In the genomic region with DNA sequence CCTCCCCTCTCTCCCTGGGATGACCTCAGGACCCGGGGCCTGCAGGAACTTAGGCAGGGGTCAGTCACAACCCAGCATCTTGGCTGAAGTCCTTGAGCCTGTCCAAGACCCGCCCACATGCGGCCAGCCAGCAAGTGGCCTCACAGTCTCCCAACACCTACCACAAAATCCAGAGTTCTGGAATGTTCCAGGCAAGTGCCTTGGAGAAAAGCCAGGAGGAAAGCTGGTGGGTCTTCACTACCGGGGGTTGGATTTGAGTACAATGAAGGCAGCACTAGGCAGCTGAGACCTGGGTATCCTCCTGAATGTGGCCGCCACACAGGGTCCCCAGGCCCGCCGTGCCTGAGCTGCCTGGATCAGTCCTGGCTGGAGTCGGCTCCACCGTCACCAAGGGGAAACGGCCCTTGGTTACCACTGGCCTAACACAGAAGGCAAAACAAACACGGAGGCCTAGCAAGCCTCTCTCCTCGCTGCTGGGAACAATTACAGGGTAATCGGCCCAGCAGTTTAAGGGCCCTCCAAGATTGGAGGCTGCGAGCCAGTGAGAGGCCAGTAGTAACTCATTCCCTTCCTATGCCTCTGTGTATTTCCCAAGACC, we compare ENCODE assay signal across 8 mouse cellular contexts. TPM values are rescaled to one million over a fixed set of nuclear protein-coding genes. Genes with fewer than 3 reads are reported as not detected.
DNase-seq lines count a peak whose midpoint lies in the region; ATAC-seq and TF ChIP-seq lines count a peak whose summit lies in the region.
"Had no signal": no experiment of that assay in that cellular context is flagged by ENCODE, and none has a peak within 500 bp of the region (broad histone marks: within the 10 kb centered on the region; RNA-seq: fewer than 3 reads in every experiment).

No protein-coding gene starts in this region.

- DNase-seq in heart, postnatal 14 days: peak; percentile 68 to 73
- DNase-seq in kidney, postnatal 25 days: peak; percentile 49 to 74
- DNase-seq in left cerebral cortex, postnatal 25 days (ENCODE audit: low spot score in 2 of 2): no peak

- intact Hi-C loops in heart, postnatal 14 days (cut with DNase I): no loop called here
- intact Hi-C loops in left cerebral cortex, postnatal 25 days (cut with DNase I): no loop called here

- H3K27ac ChIP-seq in cortical plate, adult 2 months (ENCODE audit: insufficient read depth, low read length): peak overlapping the region; percentile 1; the same call in 1 of the 2 replicates
- 0 out of 2 replicates have a peak overlapping the region, but pooled peaks have one; percentile 3 for H3K27ac ChIP-seq in forebrain, embryonic 12.5 days
- peak overlapping the region; percentile 60 for H3K27ac ChIP-seq in midbrain, embryonic 16.5 days (ENCODE audit: low read length)
- H3K27ac ChIP-seq: midbrain, embryonic 12.5 days had no signal

- H3K9ac ChIP-seq in forebrain, embryonic 12.5 days: 0 out of 2 replicates have a peak overlapping the region, but pooled peaks have one; percentile 12
- H3K9ac ChIP-seq in midbrain, embryonic 16.5 days (ENCODE audit: low read depth, low read length): no peak overlapping the region
- H3K9ac ChIP-seq: midbrain, embryonic 12.5 days had no signal

- ATAC-seq in forebrain, embryonic 12.5 days (ENCODE audit: low FRiP score): no peak
- ATAC-seq in midbrain, embryonic 16.5 days: 0 out of 2 replicates have a peak, but pooled peaks have one; percentile 51
- ATAC-seq in monocyte, adult 5-6 weeks (replicated peaks; ENCODE audit: insufficient number of reproducible peaks, low FRiP score, low TSS enrichment, poor library complexity, severe bottlenecking): no peak

- H3K4me1 ChIP-seq in cortical plate, adult 2 months (ENCODE audit: control insufficient read depth, insufficient read depth, low read length): peaks cover 3% of the 10 kb centered on the region; the same call in 1 of the 2 replicates
- peaks cover 28% of the 10 kb centered on the region for H3K4me1 ChIP-seq in forebrain, embryonic 12.5 days
- H3K4me1 ChIP-seq in midbrain, embryonic 16.5 days (ENCODE audit: control insufficient read depth, insufficient read depth, low read length): 0 out of 2 replicates have a peak, but pooled peaks cover 2% of the 10 kb centered on the region

- no peak overlapping the region for H3K4me3 ChIP-seq in cortical plate, adult 2 months (ENCODE audit: insufficient read depth, low read length)
- H3K4me3 ChIP-seq in forebrain, embryonic 12.5 days (replicated peaks): no peak overlapping the region
- H3K4me3 ChIP-seq in midbrain, embryonic 16.5 days (ENCODE audit: low read depth, low read length): no peak overlapping the region
- H3K4me3 ChIP-seq: midbrain, embryonic 12.5 days had no signal

- no peaks in the 10 kb centered on the region for H3K36me3 ChIP-seq in forebrain, embryonic 12.5 days (replicated peaks)
- H3K36me3 ChIP-seq in midbrain, embryonic 16.5 days (ENCODE audit: control insufficient read depth, insufficient read depth, low read length): no peaks in the 10 kb centered on the region
- H3K36me3 ChIP-seq: midbrain, embryonic 12.5 days had no signal

- 0 out of 2 replicates have a peak, but pooled peaks cover 6% of the 10 kb centered on the region for H3K9me3 ChIP-seq in forebrain, embryonic 12.5 days
- no peaks in the 10 kb centered on the region for H3K9me3 ChIP-seq in midbrain, embryonic 16.5 days (replicated peaks; ENCODE audit: control insufficient read depth, low read length, poor library complexity, severe bottlenecking)
- H3K9me3 ChIP-seq: midbrain, embryonic 12.5 days had no signal

- no peak for TF ChIP-seq POLR2A in cortical plate, adult 2 months (IDR thresholded peaks at IDR 0.05; ENCODE audit: extremely low read depth, insufficient read depth, low read length)

- no peak overlapping the region for H3K4me2 ChIP-seq in forebrain, embryonic 12.5 days
- H3K4me2 ChIP-seq in midbrain, embryonic 16.5 days (ENCODE audit: low read length): no peak overlapping the region
- H3K4me2 ChIP-seq: midbrain, embryonic 12.5 days had no signal

- no peaks in the 10 kb centered on the region for H3K27me3 ChIP-seq in forebrain, embryonic 12.5 days
- H3K27me3 ChIP-seq in midbrain, embryonic 16.5 days (ENCODE audit: control insufficient read depth, insufficient read depth, low read depth, low read length): no peaks in the 10 kb centered on the region

- TF ChIP-seq CTCF in cortical plate, adult 2 months (IDR thresholded peaks at IDR 0.05; ENCODE audit: extremely low read depth, insufficient read depth, low read length): no peak

- 49% methylated on average over 14 of the region's 14 CpGs for WGBS in forebrain, embryonic 12.5 days
- 26% methylated on average over 14 of the region's 14 CpGs for WGBS in midbrain, embryonic 16.5 days

RNA-seq across cellular contexts. Expression of gene Spsb1, which starts 32.6 kb away (rescaled TPM):
- polyA plus RNA-seq in cortical plate, adult 2 months (2012; rRNA removed): 18.3 and 20.0 TPM in 2 replicates
- polyA plus RNA-seq in forebrain, embryonic 12.5 days (2016; fragmentation: Nextera tagmentation; extraction: Ambion mirVana): 8.1 and 9.0 TPM in 2 replicates
- total RNA-seq in heart, postnatal 14 days (2021): 10 to 100 TPM; 44.8 to 49.3 TPM
- 3.8 and 5.1 TPM in 2 replicates for polyA plus RNA-seq in midbrain, embryonic 16.5 days (2015; fragmentation: Nextera tagmentation; extraction: Ambion mirVana)
- total RNA-seq in left cerebral cortex, postnatal 25 days (2021): 10 to 100 TPM; 14.4 to 14.9 TPM
- total RNA-seq in monocyte, adult 5-6 weeks (2017): 0.39 TPM in 1 of 3 replicates, not detected in the others

Comparison
In these comparisons a context has a peak if more than half of its experiments do, and no peak if none do; other contexts are left out.
1. H3K27ac ChIP-seq: peak in every context shown above with its lines; median percentile 60 in midbrain, embryonic 16.5 days; 3 in forebrain, embryonic 12.5 days; 1 in cortical plate, adult 2 months.
2. DNase-seq: peak in heart, postnatal 14 days (2 of 2) and kidney, postnatal 25 days (2 of 2); none in left cerebral cortex, postnatal 25 days (0 of 2).
3. RNA of gene Spsb1, which starts 32.6 kb away (total RNA-seq): 44.8 to 49.3 TPM in heart, postnatal 14 days and 14.4 to 14.9 TPM in left cerebral cortex, postnatal 25 days; 0.39 TPM in monocyte, adult 5-6 weeks; every median in the first group is over 10 times any median in the second.